Mouse (Mus musculus): ENCODE data around the gene Cd3g. TPM values are rescaled to one million over a fixed set of nuclear protein-coding genes. Genes with fewer than 3 reads are reported as not detected.
"Not testable (repeated sequence)": the region's sequence is repeated elsewhere in the genome, so short reads cannot be mapped to it uniquely, and the experiment has no call there.

Gene Cd3g
- total RNA-seq, 2 experiments from 2014 or later: not detected

GRCm38 (mm10) chr9:44981676-44982075 is 1.4 kb upstream of the Cd3g start, which contains the start of gene Cd3d:
TSS of gene Cd3d (plus strand) at chr9:44981786.
- H3K4me3 ChIP-seq: no peak within 1 kb of the TSS
- DNase-seq (ENCODE audit: low spot score in 2 of 2): no peak
- no peak within 1 kb of the TSS for H3K27ac ChIP-seq
- TF ChIP-seq CTCF (conservative IDR thresholded peaks at IDR 0.05): no peak

GRCm38 (mm10) chr9:44981104-44981503 is 873 bp upstream of the Cd3g start:
- TF ChIP-seq CTCF (conservative IDR thresholded peaks at IDR 0.05): no peak
- DNase-seq (ENCODE audit: low spot score in 2 of 2): no peak
- H3K4me3 ChIP-seq: no peak overlapping the region
- H3K27ac ChIP-seq: no peak overlapping the region

- no peak for TF ChIP-seq CTCF (conservative IDR thresholded peaks at IDR 0.05)
- no peak overlapping the region for H3K4me3 ChIP-seq
These were observed 425 bp downstream of the Cd3g start for GRCm38 (mm10) chr9:44979806-44980205.

GRCm38 (mm10) chr9:44977813-44978212 is 2.4 kb downstream of the Cd3g start:
- TF ChIP-seq CTCF (conservative IDR thresholded peaks at IDR 0.05): no peak
- no peak for DNase-seq (ENCODE audit: low spot score in 2 of 2)
- no peak overlapping the region for H3K27ac ChIP-seq
- H3K4me3 ChIP-seq: no peak overlapping the region

More at GRCm38 (mm10) chr9:44979806-44980205, 425 bp downstream of the Cd3g start:
- DNase-seq (ENCODE audit: low spot score in 2 of 2): no peak
- no peak overlapping the region for H3K27ac ChIP-seq

GRCm38 (mm10) chr9:44969450-44969849 is 10.8 kb downstream of the Cd3g start:
- no peak overlapping the region for H3K27ac ChIP-seq
- TF ChIP-seq CTCF (conservative IDR thresholded peaks at IDR 0.05): peak; percentile 69
- no peak overlapping the region for H3K4me3 ChIP-seq
- no peak for DNase-seq (ENCODE audit: low spot score in 2 of 2)

GRCm38 (mm10) chr9:44967763-44968162 is 12.5 kb downstream of the Cd3g start:
- H3K4me3 ChIP-seq; DNase-seq (ENCODE audit: low spot score in 2 of 2); H3K27ac ChIP-seq: not testable (repeated sequence)

GRCm38 (mm10) chr9:44966815-44967242 is 13.4 kb downstream of the Cd3g start:
- peak; percentile 94 for TF ChIP-seq CTCF (conservative IDR thresholded peaks at IDR 0.05)
- no peak overlapping the region for H3K4me3 ChIP-seq
- H3K27ac ChIP-seq: no peak overlapping the region
- peak; percentile 59 to 70 for DNase-seq (ENCODE audit: low spot score in 2 of 2)

GRCm38 (mm10) chr9:44965833-44966466 is 14.3 kb downstream of the Cd3g start:
- Histone ChIP-seq H3K27ac (peak overlapping the region; percentile 91), H3K4me3 (peak overlapping the region; percentile 99)
- no peak for DNase-seq (ENCODE audit: low spot score in 2 of 2)
- TF ChIP-seq CTCF (conservative IDR thresholded peaks at IDR 0.05): no peak

- Histone ChIP-seq H3K27ac (peak within 1 kb of the TSS; percentile 91), H3K4me3 (peak within 1 kb of the TSS; percentile 99)
- DNase-seq (ENCODE audit: low spot score in 2 of 2): peak; percentile 98 to 100
- TF ChIP-seq CTCF (conservative IDR thresholded peaks at IDR 0.05): no peak
These were observed 15.0 kb downstream of the Cd3g start, which contains the start of gene Ube4a for GRCm38 (mm10) chr9:44965126-44965832. TSS of gene Ube4a (minus strand) at chr9:44965600.

GRCm38 (mm10) chr9:44954432-44954831 is 25.8 kb downstream of the Cd3g start:
- no peak overlapping the region for H3K27ac ChIP-seq
- no peak for DNase-seq (ENCODE audit: low spot score in 2 of 2)
- TF ChIP-seq CTCF (conservative IDR thresholded peaks at IDR 0.05): no peak
- H3K4me3 ChIP-seq: no peak overlapping the region

GRCm38 (mm10) chr9:44947836-44948235 is 32.4 kb downstream of the Cd3g start:
- no peak for DNase-seq (ENCODE audit: low spot score in 2 of 2)
- no peak overlapping the region for H3K4me3 ChIP-seq
- H3K27ac ChIP-seq: no peak overlapping the region
- no peak for TF ChIP-seq CTCF (conservative IDR thresholded peaks at IDR 0.05)

- no peak for DNase-seq (ENCODE audit: low spot score in 2 of 2)
- Histone ChIP-seq H3K27ac (peak overlapping the region; percentile 69), H3K4me3 (no peak overlapping the region)
- TF ChIP-seq CTCF (conservative IDR thresholded peaks at IDR 0.05): no peak
These were observed 34.0 kb downstream of the Cd3g start for GRCm38 (mm10) chr9:44946185-44946695.

GRCm38 (mm10) chr9:44942421-44942820 is 37.8 kb downstream of the Cd3g start:
- Histone ChIP-seq H3K27ac (peak overlapping the region; percentile 73), H3K4me3 (no peak overlapping the region)
- DNase-seq (ENCODE audit: low spot score in 2 of 2): no peak
- TF ChIP-seq CTCF (conservative IDR thresholded peaks at IDR 0.05): no peak

All from layer of hippocampus, adult 2 months (tissue).